Mouse (Mus musculus) embryonic facial prominence, embryonic 11.5 days (tissue): ENCODE results near the gene Cdca7l. TPM values are rescaled to one million over a fixed set of nuclear protein-coding genes. Genes with fewer than 3 reads are reported as not detected.
"Not testable (repeated sequence)": the region's sequence is repeated elsewhere in the genome, so short reads cannot be mapped to it uniquely, and the experiment has no call there.

Experiments
- ATAC-seq: fragments of 200-750 bp; cut with Nextera tagmentation; replicated peaks from 2 replicates; pipeline ENCODE4 v1.8.0; 2017; ENCODE audit warnings: low read depth; ENCODE audit not compliant: insufficient number of reproducible peaks, low FRiP score, low TSS enrichment
- DNase-seq: peaks from one replicate; pipeline ENCODE4 v3.0.0-alpha.2; 2015; ENCODE audit warnings: low spot score
- H3K27ac ChIP-seq: fragments of 300-500 bp; sonication (generic); replicated peaks from 2 replicates; pipeline ENCODE4 v1.5.1; 2014; ENCODE audit warnings: mild to moderate bottlenecking, low read depth, low read length, control low read depth
- H3K27me3 ChIP-seq: fragments of 300-500 bp; sonication (generic); 2 replicates; pipeline ENCODE4 v1.6.1; 2014; ENCODE audit warnings: mild to moderate bottlenecking, low read length, moderate library complexity, mixed read lengths; ENCODE audit not compliant: control insufficient read depth, insufficient read depth
- H3K36me3 ChIP-seq: fragments of 300-500 bp; sonication (generic); replicated peaks from 2 replicates; pipeline ENCODE4 v1.6.1; 2014; ENCODE audit warnings: low read depth, mild to moderate bottlenecking, low read length, moderate library complexity, mixed read lengths; ENCODE audit not compliant: control insufficient read depth, insufficient read depth
- H3K4me1 ChIP-seq: fragments of 300-500 bp; sonication (generic); 2 replicates; pipeline ENCODE4 v1.6.1; 2014; ENCODE audit warnings: low read length, mixed read lengths; ENCODE audit not compliant: control insufficient read depth, insufficient read depth
- H3K4me2 ChIP-seq: fragments of 300-500 bp; sonication (generic); 2 replicates; pipeline ENCODE4 v1.6.1; 2014; ENCODE audit warnings: low read depth, mild to moderate bottlenecking, control low read depth, low read length, moderate library complexity
- H3K4me3 ChIP-seq: fragments of 300-500 bp; sonication (generic); 2 replicates; pipeline ENCODE4 v1.5.1; 2014; ENCODE audit warnings: low read depth, low read length, control low read depth
- H3K9ac ChIP-seq: fragments of 300-500 bp; sonication (generic); replicated peaks from 2 replicates; pipeline ENCODE4 v1.6.1; 2014; ENCODE audit warnings: mild to moderate bottlenecking, control low read depth, low read length
- H3K9me3 ChIP-seq: fragments of 300-500 bp; sonication (generic); replicated peaks from 2 replicates; pipeline ENCODE4 v1.6.1; 2016; ENCODE audit warnings: mild to moderate bottlenecking, low read length, inconsistent platforms, mixed read lengths; ENCODE audit not compliant: control insufficient read depth
- WGBS: fragments of 180-500 bp; shearing (Covaris S2); extraction: QIAGEN DNeasy Blood & Tissue Kit; methylation state at CpG from one replicate; pipeline ENCODE4 v1.1.7; 2014; 5-methylcytosine and 5-hydroxymethylcytosine counted together
- polyA plus RNA-seq: library from polyadenylated mRNA; unstranded; fragments of >200 nt; fragmentation: Nextera tagmentation; extraction: Ambion mirVana; gene quantifications from 2 replicates; pipeline ENCODE4 v1.2.1, GENCODE M21; 2014

Gene Cdca7l
- polyA plus RNA-seq: 46.0 and 47.1 TPM in 2 replicates

DNA sequence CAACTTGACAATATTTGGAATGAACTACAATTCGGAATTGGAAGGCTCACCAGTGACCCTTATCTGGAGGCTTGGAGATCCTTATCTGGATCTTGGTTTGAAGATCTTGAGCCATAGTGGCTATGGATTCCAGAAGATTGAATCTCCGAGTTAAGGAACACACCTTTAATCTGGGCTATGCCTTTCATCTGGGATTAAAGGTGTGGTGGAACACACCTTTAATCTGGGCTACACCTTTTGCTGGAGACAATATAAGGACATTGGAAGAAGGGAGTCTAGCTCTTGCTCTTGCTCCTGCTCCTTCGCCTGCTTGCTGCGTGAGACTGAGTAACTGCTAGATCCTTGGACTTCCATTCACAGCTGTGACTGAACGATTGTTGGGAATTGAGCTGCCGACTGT, at the start of gene Cdca7l:
TSS of gene Cdca7l (plus strand) at position 301 of the 400 bp plus-strand sequence.
- not testable (repeated sequence) for H3K36me3 ChIP-seq, H3K9me3 ChIP-seq, ATAC-seq, H3K4me3 ChIP-seq, H3K27me3 ChIP-seq, H3K4me2 ChIP-seq, H3K27ac ChIP-seq, H3K4me1 ChIP-seq, H3K9ac ChIP-seq, DNase-seq
- no CpG with 5 or more reads among the region's 6 CpGs for WGBS

DNA sequence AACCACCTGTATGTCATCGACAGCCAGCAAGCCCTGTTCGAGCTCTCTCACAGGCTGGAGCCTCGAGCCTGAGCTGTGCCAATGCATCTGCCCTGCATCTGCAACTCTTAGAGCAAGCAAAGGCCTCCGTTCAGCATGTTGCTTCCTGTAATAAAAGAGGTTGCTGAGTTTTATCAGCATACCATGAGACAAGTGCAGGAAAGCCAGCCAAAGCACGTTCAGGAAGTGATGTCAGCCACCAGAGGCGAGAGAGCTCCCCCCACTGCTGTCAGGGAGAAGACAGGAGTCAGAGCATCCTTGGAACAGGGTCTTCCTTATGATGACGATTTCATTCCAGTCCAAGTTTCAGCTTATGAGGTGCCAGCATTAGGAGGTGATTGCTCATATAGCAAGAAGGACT, 48.1 kb upstream of the Cdca7l start:
- 70% methylated on average over 7 of the region's 7 CpGs for WGBS

DNA sequence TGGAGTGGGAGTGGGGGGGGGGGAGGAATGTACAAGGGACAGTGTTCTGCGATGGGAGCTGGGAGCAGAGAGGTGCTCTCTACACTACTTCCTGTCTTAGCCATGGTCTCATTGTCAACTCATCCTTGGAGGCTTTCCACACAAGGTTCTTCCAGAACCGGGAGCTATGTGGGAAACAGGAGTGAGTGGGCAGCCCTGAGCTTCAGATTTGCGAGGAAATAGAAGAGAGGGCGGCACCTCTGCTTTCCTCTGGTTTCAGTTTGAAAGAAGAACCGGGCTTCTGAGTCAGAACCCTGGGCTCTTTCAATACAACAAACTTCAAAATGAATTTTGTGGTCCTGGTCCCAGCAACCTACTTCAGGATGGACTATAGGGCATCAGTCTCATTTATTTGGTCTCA, 43.7 kb upstream of the Cdca7l start:
- WGBS: 90% methylated on average over 5 of the region's 5 CpGs
- Histone ChIP-seq H3K4me3 (no peak overlapping the region), H3K9ac (no peak overlapping the region), H3K4me2 (no peak overlapping the region), H3K36me3 (no peaks in the 10 kb centered on the region), H3K27ac (no peak overlapping the region), H3K9me3 (no peaks in the 10 kb centered on the region), H3K4me1 (no peaks in the 10 kb centered on the region), H3K27me3 (no peaks in the 10 kb centered on the region)
- DNase-seq (no peak), ATAC-seq (no peak)

More for the DNA sequence above, 48.1 kb upstream of the Cdca7l start:
- Histone ChIP-seq H3K27ac (no peak overlapping the region), H3K4me2 (no peak overlapping the region), H3K9ac (no peak overlapping the region), H3K36me3 (no peaks in the 10 kb centered on the region), H3K9me3 (no peaks in the 10 kb centered on the region), H3K27me3 (no peaks in the 10 kb centered on the region), H3K4me1 (no peaks in the 10 kb centered on the region; the same call in 1 of the 2 replicates), H3K4me3 (no peak overlapping the region)
- ATAC-seq (no peak), DNase-seq (no peak)

DNA sequence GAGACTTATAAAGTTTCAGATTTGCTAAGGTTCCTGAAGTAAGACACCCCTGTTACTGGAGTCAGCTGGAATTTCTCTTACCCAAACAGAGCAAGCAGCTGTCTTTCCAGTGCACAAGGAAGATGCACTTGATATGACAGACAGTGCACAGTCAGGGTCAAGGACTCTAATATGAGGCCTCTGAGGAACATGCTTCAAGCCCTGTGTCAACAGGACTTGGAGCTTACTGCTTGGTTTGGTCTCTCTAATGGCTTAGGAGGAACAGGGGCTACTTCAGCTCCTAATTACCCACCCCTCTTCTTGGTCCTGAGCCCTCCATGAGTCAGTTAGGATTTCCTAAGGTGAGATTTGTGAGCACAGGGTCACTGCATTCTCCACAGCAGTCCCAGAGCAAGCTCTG, 43.2 kb upstream of the Cdca7l start:
- Histone ChIP-seq H3K27me3 (no peaks in the 10 kb centered on the region), H3K4me1 (no peaks in the 10 kb centered on the region), H3K4me2 (no peak overlapping the region), H3K27ac (no peak overlapping the region), H3K36me3 (no peaks in the 10 kb centered on the region), H3K9me3 (no peaks in the 10 kb centered on the region), H3K9ac (no peak overlapping the region), H3K4me3 (no peak overlapping the region)
- ATAC-seq (no peak), DNase-seq (no peak)

DNA sequence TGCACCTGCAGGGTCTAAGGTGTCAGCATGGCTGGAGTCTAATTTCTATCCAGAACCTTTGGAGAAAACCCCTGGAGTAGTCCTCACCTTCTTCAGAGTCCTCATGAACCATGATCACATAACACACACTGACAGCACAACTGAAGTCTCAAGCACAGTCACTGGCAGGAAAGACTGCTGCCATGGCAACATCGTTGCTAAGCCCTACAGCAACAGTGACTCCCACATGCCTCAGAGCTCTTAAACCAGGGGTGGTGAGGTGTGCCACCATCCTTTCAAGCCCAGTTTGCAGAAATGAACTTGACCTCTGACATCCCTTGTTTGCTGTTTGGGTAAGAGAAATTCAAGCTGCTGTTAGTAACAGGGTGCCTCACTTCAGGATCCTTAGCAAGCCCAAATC, 42.4 kb upstream of the Cdca7l start:
- Histone ChIP-seq H3K4me1 (no peaks in the 10 kb centered on the region), H3K4me3 (no peak overlapping the region), H3K9me3 (no peaks in the 10 kb centered on the region), H3K27me3 (no peaks in the 10 kb centered on the region), H3K27ac (no peak overlapping the region), H3K4me2 (no peak overlapping the region), H3K36me3 (no peaks in the 10 kb centered on the region), H3K9ac (no peak overlapping the region)
- peak; percentile 20 for DNase-seq
- 47% methylated on average over 1 of the region's 1 CpGs for WGBS
- ATAC-seq: no peak

DNA sequence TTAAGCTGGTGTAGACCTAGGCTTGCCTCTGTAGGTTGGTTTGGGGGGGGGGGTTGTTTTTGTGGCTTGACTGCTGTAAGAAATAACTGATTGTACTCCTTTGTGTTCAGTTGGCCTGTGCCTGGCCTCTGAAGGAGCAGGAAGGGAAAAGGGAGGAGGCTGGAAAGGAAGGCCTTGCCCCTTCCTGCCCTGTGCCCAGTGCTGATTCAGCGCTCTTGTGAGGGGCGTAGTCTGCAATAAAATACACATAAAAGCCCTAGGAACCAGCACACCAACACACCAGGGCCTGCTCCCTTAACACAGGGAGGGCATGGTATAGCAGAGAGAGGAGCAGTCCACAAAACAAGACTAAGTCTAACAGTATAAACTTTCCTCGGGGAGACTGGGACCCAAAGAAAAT, 40.8 kb upstream of the Cdca7l start:
- Histone ChIP-seq H3K4me3 (no peak overlapping the region), H3K4me2 (no peak overlapping the region), H3K9me3 (no peaks in the 10 kb centered on the region), H3K27ac (no peak overlapping the region), H3K27me3 (no peaks in the 10 kb centered on the region), H3K9ac (no peak overlapping the region), H3K36me3 (no peaks in the 10 kb centered on the region), H3K4me1 (no peaks in the 10 kb centered on the region)
- ATAC-seq: no peak
- WGBS: 78% methylated on average over 3 of the region's 3 CpGs
- no peak for DNase-seq

DNA sequence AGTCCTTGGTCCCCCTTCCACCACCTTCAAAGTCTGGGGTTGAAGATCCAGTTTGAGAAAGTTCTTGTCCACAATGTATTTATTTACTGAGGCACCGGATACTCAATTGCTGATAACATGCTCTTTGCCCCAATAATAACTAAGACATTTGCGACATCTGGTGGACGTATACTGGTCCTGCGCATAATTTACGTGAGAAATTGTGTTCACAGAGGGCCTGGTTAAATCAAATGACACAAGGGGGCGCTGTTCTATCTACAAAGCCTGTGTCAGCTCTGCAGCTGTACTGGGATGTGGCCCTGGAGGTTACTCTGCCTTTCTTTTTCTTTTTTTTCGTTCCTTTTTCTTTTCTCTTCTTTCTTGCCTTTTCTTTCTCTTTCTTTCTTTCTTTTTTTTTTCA, 39.2 kb upstream of the Cdca7l start:
- H3K4me2 ChIP-seq: no peak overlapping the region
- no peak for ATAC-seq
- H3K36me3 ChIP-seq: no peaks in the 10 kb centered on the region
- H3K9me3 ChIP-seq: no peaks in the 10 kb centered on the region
- no peak overlapping the region for H3K4me3 ChIP-seq
- WGBS: 12% methylated on average over 7 of the region's 7 CpGs
- H3K4me1 ChIP-seq: no peaks in the 10 kb centered on the region
- H3K27me3 ChIP-seq: no peaks in the 10 kb centered on the region
- H3K27ac ChIP-seq: no peak overlapping the region
- peak; percentile 95 for DNase-seq
- H3K9ac ChIP-seq: no peak overlapping the region

DNA sequence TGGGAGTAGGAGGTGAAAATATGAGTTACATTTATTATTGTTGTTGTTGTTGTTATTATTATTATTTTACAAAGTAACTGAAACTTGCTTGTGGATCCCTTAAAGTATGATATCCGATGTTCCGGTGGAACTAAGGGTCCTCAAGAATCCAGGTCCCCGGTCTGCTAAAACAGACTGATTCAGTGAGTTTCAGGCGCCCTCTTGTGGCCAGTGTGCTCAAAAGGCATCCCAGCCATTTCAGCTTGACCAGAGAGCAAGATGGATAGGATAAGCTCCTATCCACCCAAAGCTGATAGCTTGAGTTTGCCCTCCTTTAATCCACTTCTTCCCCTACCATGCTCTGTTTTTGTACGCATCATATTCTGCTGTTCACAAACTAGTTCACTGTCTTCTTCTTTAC, 35.0 kb upstream of the Cdca7l start:
- ATAC-seq (no peak), DNase-seq (peak; percentile 94)
- 10% methylated on average over 5 of the region's 5 CpGs for WGBS
- H3K4me1 ChIP-seq: no peaks in the 10 kb centered on the region
- no peaks in the 10 kb centered on the region for H3K9me3 ChIP-seq
- H3K4me3 ChIP-seq: no peak overlapping the region
- H3K27ac ChIP-seq: no peak overlapping the region
- no peak overlapping the region for H3K4me2 ChIP-seq
- no peak overlapping the region for H3K9ac ChIP-seq
- H3K36me3 ChIP-seq: no peaks in the 10 kb centered on the region
- no peaks in the 10 kb centered on the region; the same call in 1 of the 2 replicates for H3K27me3 ChIP-seq
